Mouse (Mus musculus): ENCODE results near the gene Hoxd10.
A peak's percentile ranks its signal among the peaks of the same experiment; 100 is the strongest.

GRCm38 (mm10) chr2:74691022-74691951, at the start of gene Hoxd10:
- TF ChIP-seq CTCF (IDR thresholded peaks at IDR 0.05; ENCODE audit: low read depth) (peak; percentile 40), EP300 (IDR thresholded peaks at IDR 0.05; ENCODE audit: low read depth) (no peak)
